Mouse (Mus musculus) lung, embryonic 14.5 days (tissue): ENCODE measurements at regions not wholly inside any gene's neighbourhood (a gene's known extent, or its start where the extent isn't known, plus 50 kb on each side); places are given as distances from the start of the nearest gene placed in this dataset.

Experiments
- ATAC-seq: fragments of 200-750 bp; cut with Nextera tagmentation; 2 replicates; pipeline ENCODE4 v1.8.0; 2017; ENCODE audit warnings: mild to moderate bottlenecking, moderate TSS enrichment, moderate library complexity; ENCODE audit not compliant: insufficient read depth
- DNase-seq: peaks from one replicate; pipeline ENCODE4 v3.0.0-alpha.2; 2015
- H3K27ac ChIP-seq: fragments of 300-500 bp; sonication (generic); 2 replicates; pipeline ENCODE4 v1.5.1; 2014; ENCODE audit warnings: low read depth, mild to moderate bottlenecking, moderate library complexity
- H3K27me3 ChIP-seq: fragments of 300-500 bp; sonication (generic); 2 replicates; pipeline ENCODE4 v1.6.1; 2014; ENCODE audit warnings: low read length, control low read depth; ENCODE audit not compliant: insufficient read depth
- H3K36me3 ChIP-seq: fragments of 300-500 bp; sonication (generic); 2 replicates; pipeline ENCODE4 v1.6.1; 2014; ENCODE audit warnings: control low read depth; ENCODE audit not compliant: insufficient read depth
- H3K4me1 ChIP-seq: fragments of 300-500 bp; sonication (generic); 2 replicates; pipeline ENCODE4 v1.6.1; 2014; ENCODE audit warnings: antibody characterized with exemption, control low read depth; ENCODE audit not compliant: insufficient read depth
- H3K4me2 ChIP-seq: fragments of 300-500 bp; sonication (generic); 2 replicates; pipeline ENCODE4 v1.6.1; 2014; ENCODE audit warnings: mild to moderate bottlenecking
- H3K4me3 ChIP-seq: fragments of 300-500 bp; sonication (generic); 2 replicates; pipeline ENCODE4 v1.5.1; 2014; ENCODE audit warnings: low read depth, low read length
- H3K9ac ChIP-seq: fragments of 300-500 bp; sonication (generic); 2 replicates; pipeline ENCODE4 v1.6.1; 2014
- H3K9me3 ChIP-seq: fragments of 300-500 bp; sonication (generic); 2 replicates; pipeline ENCODE4 v1.6.1; 2016; ENCODE audit warnings: low read depth, low read length, control low read depth
- CTCF ChIP-seq: IDR thresholded peaks from 2 replicates; pipeline ENCODE4 v1.5.1; 2016; ENCODE audit warnings: antibody characterized with exemption, low read depth
- WGBS: fragments of 180-500 bp; shearing (Covaris S2); extraction: QIAGEN DNeasy Blood & Tissue Kit; methylation state at CpG from one replicate; pipeline ENCODE4 v1.1.7; 2014; 5-methylcytosine and 5-hydroxymethylcytosine counted together

GRCm38 (mm10) chr2:19759577-19759976 is 102.0 kb downstream of the Otud1 start:
- Histone ChIP-seq H3K27ac (no peak overlapping the region), H3K4me2 (no peak overlapping the region), H3K4me1 (no peaks in the 10 kb centered on the region), H3K27me3 (no peaks in the 10 kb centered on the region), H3K36me3 (no peaks in the 10 kb centered on the region), H3K9ac (no peak overlapping the region), H3K4me3 (no peak overlapping the region), H3K9me3 (no peaks in the 10 kb centered on the region)
- DNase-seq (peak; percentile 19), ATAC-seq (peak; percentile 65; the same call in 1 of the 2 replicates)
- TF ChIP-seq CTCF: no peak
- 33% methylated on average over 5 of the region's 6 CpGs for WGBS

GRCm38 (mm10) chr2:19762996-19763395 is 105.4 kb downstream of the Otud1 start:
- H3K27me3 ChIP-seq: no peaks in the 10 kb centered on the region
- DNase-seq (peak; percentile 26), ATAC-seq (peak; percentile 35; the same call in 1 of the 2 replicates)
- no peaks in the 10 kb centered on the region for H3K9me3 ChIP-seq
- H3K27ac ChIP-seq: no peak overlapping the region
- H3K36me3 ChIP-seq: no peaks in the 10 kb centered on the region
- H3K4me2 ChIP-seq: no peak overlapping the region
- H3K4me3 ChIP-seq: no peak overlapping the region
- H3K4me1 ChIP-seq: no peaks in the 10 kb centered on the region
- TF ChIP-seq CTCF: no peak
- 39% methylated on average over 3 of the region's 3 CpGs for WGBS
- no peak overlapping the region for H3K9ac ChIP-seq

- H3K4me3 ChIP-seq: no peak overlapping the region
- ATAC-seq (no peak), DNase-seq (no peak)
- WGBS: 82% methylated on average over 2 of the region's 2 CpGs
- TF ChIP-seq CTCF: no peak
- no peaks in the 10 kb centered on the region for H3K36me3 ChIP-seq
- no peaks in the 10 kb centered on the region for H3K9me3 ChIP-seq
- H3K4me1 ChIP-seq: no peaks in the 10 kb centered on the region
- H3K27ac ChIP-seq: no peak overlapping the region
- H3K9ac ChIP-seq: no peak overlapping the region
- no peak overlapping the region for H3K4me2 ChIP-seq
- H3K27me3 ChIP-seq: no peaks in the 10 kb centered on the region
These were observed 124.7 kb upstream of the Etl4 start for GRCm38 (mm10) chr2:19784913-19785312.

DNA sequence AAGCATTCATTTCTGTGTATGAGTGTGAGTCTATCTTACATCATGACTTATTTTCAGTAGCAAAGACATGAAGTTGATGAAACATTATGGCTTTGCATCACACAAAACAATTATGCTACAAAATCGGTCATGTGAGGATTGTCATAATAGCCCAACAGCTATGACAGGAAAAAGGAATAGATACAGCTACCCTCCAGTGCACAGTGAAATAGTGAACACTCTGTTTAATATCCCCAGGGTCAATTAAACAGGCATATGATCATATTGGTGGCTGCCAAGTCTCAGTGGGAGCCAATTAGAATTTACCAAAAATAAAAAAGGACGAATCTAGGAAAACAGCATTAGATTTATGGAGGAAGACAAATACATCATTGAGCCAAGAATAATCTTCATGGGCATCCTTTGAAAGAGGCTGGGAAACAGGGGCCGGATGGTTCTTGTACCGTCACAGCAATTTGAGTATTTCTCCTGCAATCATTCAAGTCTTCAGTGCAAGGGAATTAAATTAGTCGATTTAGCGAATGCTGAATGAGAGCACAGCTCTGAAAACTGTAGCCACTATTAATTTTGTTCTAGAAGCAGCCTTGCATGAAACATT is 123.8 kb upstream of the Etl4 start:
- no peak for TF ChIP-seq CTCF
- WGBS: 72% methylated on average over 6 of the region's 6 CpGs
- Histone ChIP-seq H3K27ac (no peak overlapping the region), H3K36me3 (no peaks in the 10 kb centered on the region), H3K4me2 (no peak overlapping the region), H3K9ac (no peak overlapping the region), H3K27me3 (no peaks in the 10 kb centered on the region), H3K9me3 (no peaks in the 10 kb centered on the region), H3K4me3 (no peak overlapping the region), H3K4me1 (no peaks in the 10 kb centered on the region)
- DNase-seq: no peak
- no peak for ATAC-seq

GRCm38 (mm10) chr2:19792177-19792576 is 117.4 kb upstream of the Etl4 start:
- no peak overlapping the region for H3K27ac ChIP-seq
- 72% methylated on average over 6 of the region's 6 CpGs for WGBS
- ATAC-seq (no peak), DNase-seq (no peak)
- no peak overlapping the region for H3K9ac ChIP-seq
- H3K4me1 ChIP-seq: no peaks in the 10 kb centered on the region
- H3K36me3 ChIP-seq: no peaks in the 10 kb centered on the region
- no peak for TF ChIP-seq CTCF
- H3K9me3 ChIP-seq: no peaks in the 10 kb centered on the region
- no peak overlapping the region for H3K4me3 ChIP-seq
- H3K4me2 ChIP-seq: no peak overlapping the region
- H3K27me3 ChIP-seq: no peaks in the 10 kb centered on the region

DNA sequence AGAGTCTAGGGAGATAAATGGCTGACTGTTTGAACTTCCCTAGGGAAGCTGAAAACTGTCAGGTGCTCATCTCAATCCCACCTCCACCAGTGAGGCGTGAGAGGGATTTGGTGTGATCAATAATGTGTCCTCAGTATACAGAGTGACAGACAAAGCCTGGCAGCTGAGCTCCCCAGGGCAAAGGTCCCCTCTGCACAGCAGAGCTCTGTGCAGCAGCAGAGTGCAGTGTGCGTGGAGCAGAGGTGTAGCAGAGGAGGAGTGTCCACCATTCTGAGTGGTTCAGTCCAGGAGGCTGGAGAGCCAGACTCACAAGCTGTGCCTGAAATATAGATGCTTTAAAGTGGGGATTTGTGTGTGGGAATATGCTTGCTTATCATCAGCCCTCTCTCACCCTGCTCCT is 112.8 kb upstream of the Etl4 start:
- 16% methylated on average over 2 of the region's 2 CpGs for WGBS
- DNase-seq: peak; percentile 2
- H3K4me2 ChIP-seq: no peak overlapping the region
- ATAC-seq: peak; percentile 71; the same call in 1 of the 2 replicates
- H3K9me3 ChIP-seq: no peaks in the 10 kb centered on the region
- H3K4me3 ChIP-seq: no peak overlapping the region
- H3K36me3 ChIP-seq: no peaks in the 10 kb centered on the region
- H3K27me3 ChIP-seq: no peaks in the 10 kb centered on the region
- no peaks in the 10 kb centered on the region for H3K4me1 ChIP-seq
- no peak overlapping the region for H3K9ac ChIP-seq
- TF ChIP-seq CTCF: no peak
- H3K27ac ChIP-seq: no peak overlapping the region
